Mouse (Mus musculus) liver, embryonic 14.5 days (tissue): ENCODE measurements around the gene Agtpbp1. TPM values are rescaled to one million over a fixed set of nuclear protein-coding genes. Genes with fewer than 3 reads are reported as not detected.

Experiments
- ATAC-seq: fragments of 200-750 bp; cut with Nextera tagmentation; 2 replicates; pipeline ENCODE4 v1.8.0; 2017; ENCODE audit warnings: moderate number of reproducible peaks, mild to moderate bottlenecking, moderate library complexity; ENCODE audit not compliant: insufficient read depth
- DNase-seq, 3 experiments: peaks; one replicate each; pipeline ENCODE4 v3.0.0-alpha.2; 2012 to 2013; ENCODE audit warnings: low read depth in 3 of 3, low spot score in 3 of 3
- H3K27ac ChIP-seq: fragments of 300-500 bp; sonication (generic); 2 replicates; pipeline ENCODE4 v1.5.1; 2014; ENCODE audit warnings: moderate library complexity, mild to moderate bottlenecking, control low read depth, inconsistent platforms
- H3K27me3 ChIP-seq: fragments of 300-500 bp; sonication (generic); 2 replicates; pipeline ENCODE4 v1.6.1; 2014; ENCODE audit warnings: mild to moderate bottlenecking, low read length, moderate library complexity; ENCODE audit not compliant: control insufficient read depth, insufficient read depth
- H3K36me3 ChIP-seq: fragments of 300-500 bp; sonication (generic); replicated peaks from 2 replicates; pipeline ENCODE4 v1.6.1; 2014; ENCODE audit warnings: low read depth; ENCODE audit not compliant: control insufficient read depth, insufficient read depth
- H3K4me1 ChIP-seq, 2 experiments: fragments of 200-500 bp in 1 of 2; fragments of 300-500 bp in 1 of 2; sonication (generic) in 1 of 2; replicated peaks; 2 replicates each; pipeline ENCODE4 v1.6.1; 2012 to 2014; ENCODE audit warnings: antibody characterized with exemption in 1 of 2, inconsistent platforms in 1 of 2, low read length in 1 of 2; ENCODE audit not compliant: control insufficient read depth in 2 of 2, insufficient read depth in 2 of 2
- H3K4me2 ChIP-seq: fragments of 300-500 bp; sonication (generic); 2 replicates; pipeline ENCODE4 v1.6.1; 2014; ENCODE audit warnings: low read depth, mild to moderate bottlenecking, control low read depth, moderate library complexity
- H3K4me3 ChIP-seq, 2 experiments: fragments of 200-500 bp in 1 of 2; fragments of 300-500 bp in 1 of 2; sonication (generic) in 1 of 2; 2 replicates each; pipeline ENCODE4 v1.5.1; 2012 to 2014; ENCODE audit warnings: low read depth in 2 of 2, low read length in 2 of 2, mild to moderate bottlenecking in 2 of 2, control low read depth in 1 of 2, inconsistent platforms in 1 of 2, moderate library complexity in 1 of 2; ENCODE audit not compliant: insufficient read depth in 1 of 2
- H3K9ac ChIP-seq: fragments of 300-500 bp; sonication (generic); replicated peaks from 2 replicates; pipeline ENCODE4 v1.6.1; 2014; ENCODE audit warnings: mild to moderate bottlenecking, control low read depth, moderate library complexity
- H3K9me3 ChIP-seq: fragments of 300-500 bp; sonication (generic); 2 replicates; pipeline ENCODE4 v1.6.1; 2016; ENCODE audit warnings: low read length, mixed read lengths; ENCODE audit not compliant: control insufficient read depth
- CTCF ChIP-seq: IDR thresholded peaks from 2 replicates; pipeline ENCODE4 v1.5.1; 2016; ENCODE audit warnings: antibody characterized with exemption, low read depth, control low read depth
- EP300 ChIP-seq: IDR thresholded peaks from 2 replicates; pipeline ENCODE4 v1.6.1; 2016; ENCODE audit warnings: antibody characterized with exemption, low read depth
- WGBS: fragments of 180-500 bp; shearing (Covaris S2); extraction: QIAGEN DNeasy Blood & Tissue Kit; methylation state at CpG from one replicate; pipeline ENCODE4 v1.1.7; 2014; ENCODE audit not compliant: insufficient replicate concordance; 5-methylcytosine and 5-hydroxymethylcytosine counted together
- polyA plus RNA-seq, 2 experiments: library from polyadenylated mRNA; depleted of rRNA in 1 of 2; stranded (reverse) in 1 of 2; unstranded in 1 of 2; fragments of >200 nt; fragmentation: Nextera tagmentation in 1 of 2; extraction: Ambion mirVana in 1 of 2; gene quantifications; 2 replicates each; pipeline versions ENCODE4 v1.2.1 to v1.2.3; 2012 to 2014

The Agtpbp1 gene
- polyA plus RNA-seq, 2 experiments, result 4.8 to 10.3 TPM

GRCm38 (mm10) chr13:59456203-59456602 is 128.8 kb downstream of the Agtpbp1 start:
- WGBS, result 55% methylated on average over 1 of the region's 1 CpGs
- TF ChIP-seq CTCF, result no peak
- no peak for TF ChIP-seq EP300
- Histone ChIP-seq H3K4me2 (no peak overlapping the region), H3K36me3 (no peaks in the 10 kb centered on the region; the same call in 1 of the 2 replicates), H3K9me3 (no peaks in the 10 kb centered on the region), H3K4me1 (peaks cover 0 to 3% of the 10 kb centered on the region in 2 experiments; a peak in 1 of 4 replicates), H3K27me3 (no peaks in the 10 kb centered on the region), H3K9ac (no peak overlapping the region), H3K4me3 (no peak overlapping the region), H3K27ac (no peak overlapping the region)
- ATAC-seq (no peak), DNase-seq (no peak)

- Histone ChIP-seq H3K9me3 (no peaks in the 10 kb centered on the region), H3K9ac (no peak overlapping the region), H3K4me3 (no peak overlapping the region), H3K4me2 (no peak overlapping the region), H3K4me1 (peaks cover 0 to 3% of the 10 kb centered on the region in 2 experiments; a peak in 1 of 4 replicates), H3K27me3 (no peaks in the 10 kb centered on the region), H3K36me3 (no peaks in the 10 kb centered on the region), H3K27ac (no peak overlapping the region)
- TF ChIP-seq EP300, result no peak
- no peak for TF ChIP-seq CTCF
- DNase-seq (no peak), ATAC-seq (no peak)
- WGBS, result 79% methylated on average over 11 of the region's 11 CpGs
Observed at GRCm38 (mm10) chr13:59454001-59454785, 130.8 kb downstream of the Agtpbp1 start.

- no peak overlapping the region for H3K9ac ChIP-seq
- no peaks in the 10 kb centered on the region for H3K9me3 ChIP-seq
- no peak overlapping the region for H3K4me2 ChIP-seq
- DNase-seq (no peak), ATAC-seq (no peak)
- H3K36me3 ChIP-seq, result no peaks in the 10 kb centered on the region
- H3K4me1 ChIP-seq, result peaks cover 0 to 3% of the 10 kb centered on the region in 2 experiments; a peak in 1 of 4 replicates
- H3K27ac ChIP-seq, result no peak overlapping the region
- WGBS, result 79% methylated on average over 6 of the region's 6 CpGs
- no peak overlapping the region for H3K4me3 ChIP-seq
- H3K27me3 ChIP-seq, result no peaks in the 10 kb centered on the region
- no peak for TF ChIP-seq CTCF
- no peak for TF ChIP-seq EP300
Observed at GRCm38 (mm10) chr13:59453582-59453981, 131.4 kb downstream of the Agtpbp1 start.

- Histone ChIP-seq H3K4me1 (peaks cover 0 to 3% of the 10 kb centered on the region in 2 experiments; a peak in 1 of 4 replicates), H3K9me3 (no peaks in the 10 kb centered on the region), H3K36me3 (no peaks in the 10 kb centered on the region), H3K27ac (no peak overlapping the region), H3K9ac (no peak overlapping the region), H3K27me3 (no peaks in the 10 kb centered on the region), H3K4me3 (no peak overlapping the region), H3K4me2 (no peak overlapping the region)
- no peak for ATAC-seq
- DNase-seq, result no peak
- 61% methylated on average over 2 of the region's 2 CpGs for WGBS
- TF ChIP-seq CTCF (no peak), EP300 (no peak)
Observed at GRCm38 (mm10) chr13:59453045-59453444, 132.0 kb downstream of the Agtpbp1 start.

GRCm38 (mm10) chr13:59450840-59451239 is 134.2 kb downstream of the Agtpbp1 start:
- Histone ChIP-seq H3K9me3 (no peaks in the 10 kb centered on the region), H3K4me1 (peaks cover 0 to 3% of the 10 kb centered on the region in 2 experiments; a peak in 1 of 4 replicates), H3K36me3 (no peaks in the 10 kb centered on the region), H3K9ac (no peak overlapping the region), H3K4me2 (no peak overlapping the region), H3K4me3 (no peak overlapping the region), H3K27me3 (no peaks in the 10 kb centered on the region), H3K27ac (no peak overlapping the region)
- ATAC-seq, result no peak
- no peak for DNase-seq
- WGBS, result 84% methylated on average over 10 of the region's 10 CpGs
- TF ChIP-seq EP300, result no peak
- TF ChIP-seq CTCF, result no peak
